Mouse (Mus musculus) liver, embryonic 11.5 days (tissue): ENCODE results near the gene Rragc. TPM values are rescaled to one million over a fixed set of nuclear protein-coding genes. Genes with fewer than 3 reads are reported as not detected.
A peak's percentile ranks its signal among the peaks of the same experiment; 100 is the strongest.

ENCODE experiments used
- ATAC-seq: fragments of 200-750 bp; cut with Nextera tagmentation; replicated peaks from 2 replicates; pipeline ENCODE4 v1.8.0; 2017; ENCODE audit warnings: moderate number of reproducible peaks, mild to moderate bottlenecking, moderate TSS enrichment, moderate library complexity; ENCODE audit not compliant: low FRiP score
- DNase-seq: peaks from one replicate; pipeline ENCODE4 v3.0.0-alpha.2; 2017; ENCODE audit warnings: low spot score
- H3K27ac ChIP-seq: fragments of 300-500 bp; sonication (generic); 2 replicates; pipeline ENCODE4 v1.5.1; 2014; ENCODE audit warnings: mild to moderate bottlenecking, low read depth, low read length, control low read depth
- H3K27me3 ChIP-seq: fragments of 300-500 bp; sonication (generic); replicated peaks from 2 replicates; pipeline ENCODE4 v1.6.1; 2014; ENCODE audit warnings: low read length, mixed read lengths; ENCODE audit not compliant: control insufficient read depth, insufficient read depth
- H3K36me3 ChIP-seq: fragments of 300-500 bp; sonication (generic); 2 replicates; pipeline ENCODE4 v1.6.1; 2014; ENCODE audit warnings: mild to moderate bottlenecking, low read length, moderate library complexity, mixed read lengths; ENCODE audit not compliant: control insufficient read depth, insufficient read depth
- H3K4me1 ChIP-seq: fragments of 300-500 bp; sonication (generic); replicated peaks from 2 replicates; pipeline ENCODE4 v1.6.1; 2014; ENCODE audit warnings: low read length, mixed read lengths; ENCODE audit not compliant: control insufficient read depth, insufficient read depth
- H3K4me2 ChIP-seq: fragments of 300-500 bp; sonication (generic); 2 replicates; pipeline ENCODE4 v1.6.1; 2014; ENCODE audit warnings: mild to moderate bottlenecking, control low read depth, moderate library complexity
- H3K4me3 ChIP-seq: fragments of 300-500 bp; sonication (generic); 2 replicates; pipeline ENCODE4 v1.5.1; 2014; ENCODE audit warnings: low read depth, low read length, control low read depth
- H3K9ac ChIP-seq: fragments of 300-500 bp; sonication (generic); 2 replicates; pipeline ENCODE4 v1.6.1; 2014; ENCODE audit warnings: low read depth, low read length, control low read depth
- H3K9me3 ChIP-seq: fragments of 300-500 bp; sonication (generic); 2 replicates; pipeline ENCODE4 v1.6.1; 2016; ENCODE audit warnings: low read length, inconsistent platforms, mixed read lengths; ENCODE audit not compliant: control insufficient read depth
- WGBS: fragments of 180-500 bp; shearing (Covaris S2); extraction: QIAGEN DNeasy Blood & Tissue Kit; methylation state at CpG from one replicate; pipeline ENCODE4 v1.1.7; 2014; 5-methylcytosine and 5-hydroxymethylcytosine counted together
- polyA plus RNA-seq: library from polyadenylated mRNA; unstranded; fragments of >200 nt; fragmentation: Nextera tagmentation; extraction: Ambion mirVana; gene quantifications from 2 replicates; pipeline ENCODE4 v1.2.1, GENCODE M21; 2014

The Rragc gene
- polyA plus RNA-seq: 37.8 and 39.9 TPM in 2 replicates

DNA sequence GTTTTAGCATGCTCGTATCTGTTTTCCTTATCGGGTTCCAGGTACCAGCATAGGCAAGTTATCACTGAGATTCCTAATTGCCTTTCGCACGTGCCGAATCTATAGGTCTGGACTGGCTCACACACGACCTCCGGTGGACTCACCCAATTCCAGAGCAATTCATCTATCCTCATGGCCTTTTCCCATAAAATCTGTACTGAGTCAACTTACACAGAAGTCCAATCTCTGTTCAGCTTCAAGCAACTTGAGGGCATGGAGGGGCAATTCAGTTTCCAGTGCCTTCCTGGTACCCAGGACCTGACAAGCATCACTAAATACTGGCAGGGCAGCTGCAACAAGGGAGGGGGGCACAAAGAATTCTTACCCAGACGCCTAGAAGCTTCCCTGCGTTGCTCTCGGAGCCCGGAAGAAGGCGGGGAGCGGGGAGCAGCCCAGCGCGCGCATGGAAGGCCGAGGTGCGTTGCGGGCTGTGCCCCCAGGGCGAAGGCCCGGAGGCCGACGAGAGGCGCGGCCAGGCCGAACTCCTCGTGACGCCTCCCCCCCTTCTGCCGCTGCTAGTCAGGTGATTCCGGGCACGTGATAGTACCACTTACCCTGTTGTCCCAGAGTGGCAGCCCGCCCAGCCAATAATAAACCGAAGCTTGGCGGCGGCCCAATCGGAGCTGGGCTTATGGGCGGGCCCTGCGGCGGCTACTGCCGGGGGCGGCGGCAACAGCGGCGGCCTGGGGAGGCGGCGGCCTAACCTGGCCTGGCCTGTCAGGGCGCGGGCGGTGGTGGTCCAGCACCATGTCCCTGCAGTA lies at the start of gene Rragc:
TSS of gene Rragc (plus strand) at position 699 of the 800 bp plus-strand sequence.
- Histone ChIP-seq H3K4me3 (peak within 1 kb of the TSS; percentile 98), H3K4me1 (peaks cover 13% of the 10 kb centered on the region), H3K27me3 (no peaks in the 10 kb centered on the region), H3K9ac (peak within 1 kb of the TSS; percentile 92), H3K4me2 (peak within 1 kb of the TSS; percentile 96), H3K9me3 (no peaks in the 10 kb centered on the region), H3K36me3 (peaks cover 2% of the 10 kb centered on the region; the same call in 1 of the 2 replicates), H3K27ac (peak within 1 kb of the TSS; percentile 80)
- DNase-seq (peak; percentile 99), ATAC-seq (peak; percentile 99)
- WGBS: under 1% methylated on average over 49 of the region's 49 CpGs

DNA sequence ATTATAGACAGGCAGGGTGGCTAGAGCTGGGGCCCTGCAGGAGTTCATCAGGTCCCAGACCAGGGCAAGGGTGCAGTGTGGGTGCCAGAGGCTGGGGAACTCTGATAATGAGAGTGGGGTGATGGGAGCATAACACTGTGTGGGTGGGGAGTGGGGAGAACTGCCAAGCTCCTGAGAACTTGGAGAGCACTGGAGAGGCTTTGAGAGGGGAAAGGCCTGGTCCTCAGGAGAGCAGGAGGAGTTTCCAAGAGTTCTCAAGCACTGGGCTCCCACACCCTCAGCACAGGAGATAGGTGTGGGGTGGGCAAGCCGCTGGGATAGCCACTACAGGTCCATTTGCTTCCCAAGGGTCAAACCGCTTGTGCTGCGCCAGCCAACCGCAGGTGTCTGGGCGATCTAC lies 23.5 kb upstream of the Rragc start:
- Histone ChIP-seq H3K4me3 (no peak overlapping the region), H3K27me3 (no peaks in the 10 kb centered on the region), H3K4me1 (no peaks in the 10 kb centered on the region), H3K9me3 (no peaks in the 10 kb centered on the region), H3K4me2 (no peak overlapping the region), H3K36me3 (no peaks in the 10 kb centered on the region), H3K27ac (no peak overlapping the region), H3K9ac (no peak overlapping the region)
- ATAC-seq: no peak
- DNase-seq: no peak
- WGBS: 82% methylated on average over 5 of the region's 5 CpGs

- Histone ChIP-seq H3K27me3 (no peaks in the 10 kb centered on the region), H3K4me2 (no peak overlapping the region), H3K9ac (no peak overlapping the region), H3K4me3 (no peak overlapping the region), H3K9me3 (no peaks in the 10 kb centered on the region), H3K36me3 (no peaks in the 10 kb centered on the region), H3K27ac (no peak overlapping the region), H3K4me1 (no peaks in the 10 kb centered on the region)
- ATAC-seq (no peak), DNase-seq (no peak)
- 82% methylated on average over 4 of the region's 4 CpGs for WGBS
Measured at GRCm38 (mm10) chr4:123894295-123894694, 23.0 kb upstream of the Rragc start.

- Histone ChIP-seq H3K4me3 (no peak overlapping the region), H3K36me3 (no peaks in the 10 kb centered on the region), H3K4me2 (no peak overlapping the region), H3K27ac (no peak overlapping the region), H3K9ac (no peak overlapping the region), H3K4me1 (peaks cover 1% of the 10 kb centered on the region), H3K9me3 (no peaks in the 10 kb centered on the region), H3K27me3 (no peaks in the 10 kb centered on the region)
- no peak for ATAC-seq
- 14% methylated on average over 5 of the region's 5 CpGs for WGBS
- no peak for DNase-seq
Measured at GRCm38 (mm10) chr4:123898696-123899095, 18.6 kb upstream of the Rragc start.

DNA sequence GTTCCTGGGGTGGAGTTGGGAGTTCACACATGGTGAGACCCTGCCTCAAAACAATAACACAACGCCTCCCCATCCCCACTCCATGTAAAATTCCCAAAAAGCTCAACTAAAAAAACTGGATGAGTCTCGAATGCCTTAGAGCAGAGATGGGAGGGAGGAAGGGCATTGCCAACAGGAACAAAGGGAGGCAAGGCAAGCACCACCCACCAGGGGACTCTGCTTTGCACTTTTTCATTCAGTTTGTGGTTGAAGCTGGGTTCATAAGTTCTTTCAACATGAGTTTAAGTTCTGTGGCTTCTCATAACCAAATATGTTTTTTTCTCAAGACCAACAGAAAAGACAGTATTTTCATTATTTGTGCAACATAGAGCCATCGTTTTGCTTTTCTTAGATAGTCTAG lies 13.8 kb upstream of the Rragc start:
- H3K4me3 ChIP-seq: no peak overlapping the region
- no peak overlapping the region for H3K9ac ChIP-seq
- H3K9me3 ChIP-seq: no peaks in the 10 kb centered on the region
- peaks cover 11% of the 10 kb centered on the region for H3K4me1 ChIP-seq
- no peak overlapping the region for H3K4me2 ChIP-seq
- WGBS: 81% methylated on average over 3 of the region's 3 CpGs
- no peak for DNase-seq
- H3K27me3 ChIP-seq: no peaks in the 10 kb centered on the region
- peak overlapping the region; percentile 5; the same call in 1 of the 2 replicates for H3K27ac ChIP-seq
- ATAC-seq: no peak
- H3K36me3 ChIP-seq: no peaks in the 10 kb centered on the region

- no peaks in the 10 kb centered on the region for H3K27me3 ChIP-seq
- peak within 1 kb of the TSS; percentile 85 for H3K4me3 ChIP-seq
- H3K4me1 ChIP-seq: peaks cover 11% of the 10 kb centered on the region
- ATAC-seq (peak; percentile 100), DNase-seq (peak; percentile 99)
- H3K36me3 ChIP-seq: peaks cover 2% of the 10 kb centered on the region; the same call in 1 of the 2 replicates
- no peaks in the 10 kb centered on the region for H3K9me3 ChIP-seq
- H3K9ac ChIP-seq: peak within 1 kb of the TSS; percentile 88
- H3K4me2 ChIP-seq: peak within 1 kb of the TSS; percentile 72
- WGBS: under 1% methylated on average over 49 of the region's 49 CpGs
- H3K27ac ChIP-seq: peak within 1 kb of the TSS; percentile 82
Measured at GRCm38 (mm10) chr4:123904333-123905125, 12.7 kb upstream of the Rragc start, which contains the start of gene Mycbp. Gene Mycbp (plus strand): TSS chr4:123904832.

- DNase-seq: no peak
- H3K4me1 ChIP-seq: peaks cover 11% of the 10 kb centered on the region
- no peaks in the 10 kb centered on the region for H3K9me3 ChIP-seq
- peak overlapping the region; percentile 82 for H3K27ac ChIP-seq
- WGBS: under 1% methylated on average over 53 of the region's 53 CpGs
- H3K27me3 ChIP-seq: no peaks in the 10 kb centered on the region
- H3K4me3 ChIP-seq: peak overlapping the region; percentile 85
- peak; percentile 59 for ATAC-seq
- H3K9ac ChIP-seq: peak overlapping the region; percentile 88
- peaks cover 2% of the 10 kb centered on the region; the same call in 1 of the 2 replicates for H3K36me3 ChIP-seq
- peak overlapping the region; percentile 72 for H3K4me2 ChIP-seq
Measured at GRCm38 (mm10) chr4:123905126-123905668, 12.0 kb upstream of the Rragc start.

DNA sequence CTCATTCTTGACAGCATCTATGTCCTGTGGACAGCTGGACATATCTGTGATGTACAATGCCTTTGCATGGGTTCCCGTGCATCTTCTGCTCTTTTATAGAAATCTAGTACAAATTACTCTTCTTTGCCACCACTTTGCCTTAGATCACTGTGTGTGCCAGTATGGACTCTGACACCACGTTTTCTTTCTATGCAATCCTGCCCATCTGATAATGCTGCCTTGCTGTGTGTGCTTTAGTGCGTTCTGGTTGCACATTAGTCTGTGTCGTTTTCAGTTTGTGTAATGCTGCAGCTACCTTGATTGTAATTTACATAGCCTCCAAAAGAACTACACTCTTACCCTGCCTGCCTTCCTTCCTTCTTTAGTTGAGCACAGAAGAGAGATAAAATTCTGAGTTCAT lies 5.7 kb upstream of the Rragc start:
- Histone ChIP-seq H3K4me2 (no peak overlapping the region), H3K4me1 (peaks cover 4% of the 10 kb centered on the region; the same call in 1 of the 2 replicates), H3K9ac (no peak overlapping the region), H3K4me3 (no peak overlapping the region), H3K9me3 (no peaks in the 10 kb centered on the region), H3K27me3 (no peaks in the 10 kb centered on the region), H3K27ac (no peak overlapping the region), H3K36me3 (peaks cover 5% of the 10 kb centered on the region)
- 86% methylated on average over 4 of the region's 4 CpGs for WGBS
- no peak for ATAC-seq
- DNase-seq: no peak
